Mouse (Mus musculus): ENCODE measurements around the gene Lrp5.
A peak's percentile ranks its signal among the peaks of the same experiment; 100 is the strongest.

Gene Lrp5

GRCm38 (mm10) chr19:3686215-3686894 lies at the start of gene Lrp5:
Lrp5 (minus strand) TSS chr19:3686564.
- DNase-seq (ENCODE audit: low spot score), result peak; percentile 30

DNA sequence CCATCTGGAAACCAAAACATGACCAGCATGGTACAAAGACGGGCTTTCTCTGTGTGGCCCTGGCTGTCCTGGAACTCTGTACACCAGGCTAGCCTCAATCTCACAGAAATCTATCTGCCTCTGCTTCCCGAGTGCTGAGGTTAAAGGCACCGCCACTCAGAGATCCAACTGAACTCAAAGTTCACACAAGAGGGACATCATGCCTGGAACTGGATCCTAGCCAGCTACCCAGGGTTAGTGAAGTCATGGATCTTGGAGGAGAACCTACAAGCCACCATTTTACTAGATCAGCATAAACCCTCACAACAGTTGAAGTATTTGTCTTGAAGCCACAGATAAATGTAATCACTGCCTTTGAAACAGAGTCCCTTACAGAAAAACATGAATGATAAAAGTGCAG lies 49.6 kb upstream of the Lrp5 start:
- no peak for DNase-seq (ENCODE audit: low spot score)

DNA sequence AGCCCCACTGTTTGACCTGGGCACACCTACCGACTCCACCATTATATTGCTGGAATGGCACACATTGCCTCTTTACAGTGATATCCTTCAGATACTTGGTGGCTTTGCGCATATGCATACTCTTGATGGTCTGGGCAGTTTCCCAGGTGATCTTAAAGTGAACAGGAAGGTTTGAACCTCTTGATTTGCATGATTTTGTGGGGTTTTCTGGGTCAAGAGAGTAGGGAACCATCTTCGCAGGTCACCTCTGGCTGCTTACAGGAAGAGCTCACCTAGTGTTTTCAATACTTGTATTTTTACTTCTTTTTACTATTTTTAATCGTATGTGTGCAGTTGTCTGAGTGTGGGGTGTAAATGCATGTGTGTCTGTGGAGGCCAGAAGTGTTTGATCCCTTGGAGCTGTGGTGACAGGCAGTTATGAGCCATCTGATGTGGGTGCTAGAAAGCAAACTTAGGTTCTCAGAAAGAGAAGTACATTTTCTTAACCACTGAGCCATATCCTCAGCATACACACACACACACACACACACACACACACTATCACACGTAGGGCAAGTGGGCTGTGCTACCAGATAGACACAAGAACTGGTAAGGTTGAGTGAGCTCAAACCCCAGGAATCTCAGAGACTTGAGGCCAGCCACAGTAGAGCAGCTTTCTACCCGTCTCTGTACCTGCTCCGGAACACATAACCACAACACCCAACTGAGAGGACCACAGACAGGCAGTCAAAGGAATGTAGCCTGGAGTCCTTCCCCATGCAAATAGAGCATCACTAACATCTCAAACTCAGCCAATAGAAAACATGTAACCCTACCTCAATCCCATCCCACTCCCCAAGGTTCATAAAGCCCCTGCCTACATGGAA lies 44.6 kb upstream of the Lrp5 start:
- DNase-seq (ENCODE audit: low spot score), result no peak

GRCm38 (mm10) chr19:3728901-3729300 lies 42.5 kb upstream of the Lrp5 start:
- no peak for DNase-seq (ENCODE audit: low spot score)

- peak; percentile 52 for DNase-seq (ENCODE audit: low spot score)
Measured at GRCm38 (mm10) chr19:3724779-3725178, 38.4 kb upstream of the Lrp5 start.

DNA sequence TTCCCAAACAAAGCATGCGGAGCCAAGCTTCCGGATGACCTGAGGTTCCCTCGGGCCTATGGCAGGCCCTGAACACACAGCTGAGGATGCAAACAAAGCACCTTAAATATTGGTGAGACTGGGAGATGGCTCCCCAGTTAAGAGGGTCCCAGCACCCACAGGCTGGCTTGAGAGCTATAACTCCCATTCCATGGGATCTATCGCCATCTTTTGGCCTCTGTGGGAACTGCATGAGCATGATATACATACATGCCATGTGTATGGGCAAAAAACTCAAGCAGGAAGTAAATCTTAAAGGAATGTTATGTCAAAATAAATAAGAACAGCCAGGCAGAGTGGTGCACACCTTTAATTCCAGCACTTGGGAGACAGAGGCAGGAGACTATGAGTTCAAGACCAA lies 37.5 kb upstream of the Lrp5 start:
- no peak for DNase-seq (ENCODE audit: low spot score)

DNA sequence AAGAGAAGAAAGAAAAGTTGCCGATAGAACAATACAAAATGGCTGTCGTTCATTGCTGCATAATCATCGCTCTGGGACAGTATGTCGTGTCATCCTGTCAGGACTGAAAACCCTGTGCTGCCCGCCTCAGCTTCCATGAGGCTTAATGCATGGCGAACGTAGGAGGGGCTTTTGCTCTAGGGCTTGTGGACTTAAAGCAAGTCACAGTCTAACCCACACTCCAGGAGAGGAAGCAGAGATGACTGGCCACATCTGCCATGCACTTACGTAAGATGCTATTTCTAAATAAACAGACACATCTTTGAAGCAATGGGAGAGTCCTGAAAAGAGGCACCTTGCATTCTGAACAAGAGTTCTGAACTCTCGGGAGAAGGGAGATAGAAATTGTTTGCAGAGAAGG lies 36.8 kb upstream of the Lrp5 start:
- no peak for DNase-seq (ENCODE audit: low spot score)

DNA sequence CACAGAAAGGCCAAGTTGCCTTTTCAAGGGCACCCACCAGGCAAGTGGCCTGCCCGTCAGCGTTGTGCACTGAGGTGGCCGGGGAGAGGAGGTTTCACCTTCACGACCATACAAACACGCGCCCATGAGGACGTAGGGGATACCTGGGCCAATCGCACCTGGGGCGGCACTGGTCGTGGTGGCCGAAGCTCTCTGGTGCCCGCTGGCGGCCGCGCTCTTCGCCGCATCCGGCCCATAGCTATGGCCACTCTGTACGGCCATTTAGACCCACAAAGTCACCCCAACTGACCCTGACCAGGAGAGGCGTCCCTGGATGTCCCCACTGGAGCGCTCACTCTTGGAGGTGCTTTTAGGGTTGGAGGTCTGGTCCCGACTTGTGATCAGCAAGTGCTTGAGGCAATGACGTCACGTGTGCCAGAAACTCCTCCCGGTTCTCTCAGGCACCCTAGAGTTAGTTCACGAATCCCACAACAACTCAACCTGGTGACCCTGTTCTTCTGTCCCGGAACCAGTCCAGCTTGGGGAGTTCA lies 33.1 kb upstream of the Lrp5 start:
- DNase-seq (ENCODE audit: low spot score), result no peak

GRCm38 (mm10) chr19:3718481-3719361 lies 32.4 kb upstream of the Lrp5 start:
- DNase-seq (ENCODE audit: low spot score), result no peak

GRCm38 (mm10) chr19:3714381-3714780 lies 28.0 kb upstream of the Lrp5 start:
- DNase-seq (ENCODE audit: low spot score), result no peak

DNA sequence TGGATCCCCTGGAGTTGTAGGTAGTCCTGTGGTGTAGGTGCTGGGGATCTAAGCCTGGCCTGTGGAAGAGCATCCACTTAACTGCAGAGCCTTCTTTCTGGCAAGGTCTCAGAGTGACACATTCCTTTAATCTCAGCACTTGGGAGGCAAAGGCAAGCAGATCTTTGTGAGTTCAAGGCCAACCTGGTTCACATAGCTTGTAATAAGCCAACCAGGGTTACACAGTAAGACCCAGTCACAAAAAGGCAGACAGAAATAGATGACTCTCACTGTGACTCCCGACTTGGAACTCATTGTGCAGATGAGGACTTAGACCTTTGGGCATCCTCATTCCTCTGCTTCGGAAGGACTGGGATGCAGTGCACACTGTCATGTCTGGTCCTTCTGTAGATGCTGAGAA lies 24.1 kb upstream of the Lrp5 start:
- DNase-seq (ENCODE audit: low spot score), result no peak

DNA sequence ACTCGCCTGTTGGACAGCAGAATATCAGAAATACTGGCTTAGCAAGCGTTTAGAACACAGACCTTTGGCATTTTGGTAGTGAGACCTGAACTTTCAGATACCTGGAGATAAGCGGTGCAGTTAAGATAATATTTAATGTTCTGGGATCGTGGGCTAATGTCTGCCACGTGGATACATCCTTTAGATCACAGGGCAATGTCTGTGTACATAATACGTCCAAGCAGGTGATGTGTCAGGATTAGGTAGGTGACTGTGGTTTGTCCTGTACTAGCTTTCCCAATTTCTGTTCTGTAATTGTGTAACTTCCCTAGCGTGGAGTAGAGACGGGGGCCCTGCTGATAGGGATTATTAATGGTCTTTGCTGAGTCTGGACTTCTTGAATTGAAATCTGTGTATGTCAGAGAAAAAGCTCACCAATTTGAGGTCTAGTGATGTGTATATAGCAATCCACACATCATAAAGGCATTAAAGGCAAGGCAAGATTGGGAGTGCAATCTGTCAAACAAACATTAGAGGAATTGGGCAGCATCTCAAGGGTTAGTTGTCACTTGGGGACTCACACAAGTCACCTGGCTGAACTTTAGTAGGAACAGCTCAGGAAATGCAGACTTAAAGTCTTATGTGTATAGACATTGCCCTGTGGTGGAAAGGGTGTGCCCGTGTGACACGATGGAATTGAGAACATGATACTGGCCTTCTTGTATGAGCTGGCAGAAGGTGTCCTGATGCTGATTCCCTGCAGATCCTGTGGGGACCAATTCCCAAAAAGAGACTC lies 22.8 kb upstream of the Lrp5 start:
- DNase-seq (ENCODE audit: low spot score), result no peak

DNA sequence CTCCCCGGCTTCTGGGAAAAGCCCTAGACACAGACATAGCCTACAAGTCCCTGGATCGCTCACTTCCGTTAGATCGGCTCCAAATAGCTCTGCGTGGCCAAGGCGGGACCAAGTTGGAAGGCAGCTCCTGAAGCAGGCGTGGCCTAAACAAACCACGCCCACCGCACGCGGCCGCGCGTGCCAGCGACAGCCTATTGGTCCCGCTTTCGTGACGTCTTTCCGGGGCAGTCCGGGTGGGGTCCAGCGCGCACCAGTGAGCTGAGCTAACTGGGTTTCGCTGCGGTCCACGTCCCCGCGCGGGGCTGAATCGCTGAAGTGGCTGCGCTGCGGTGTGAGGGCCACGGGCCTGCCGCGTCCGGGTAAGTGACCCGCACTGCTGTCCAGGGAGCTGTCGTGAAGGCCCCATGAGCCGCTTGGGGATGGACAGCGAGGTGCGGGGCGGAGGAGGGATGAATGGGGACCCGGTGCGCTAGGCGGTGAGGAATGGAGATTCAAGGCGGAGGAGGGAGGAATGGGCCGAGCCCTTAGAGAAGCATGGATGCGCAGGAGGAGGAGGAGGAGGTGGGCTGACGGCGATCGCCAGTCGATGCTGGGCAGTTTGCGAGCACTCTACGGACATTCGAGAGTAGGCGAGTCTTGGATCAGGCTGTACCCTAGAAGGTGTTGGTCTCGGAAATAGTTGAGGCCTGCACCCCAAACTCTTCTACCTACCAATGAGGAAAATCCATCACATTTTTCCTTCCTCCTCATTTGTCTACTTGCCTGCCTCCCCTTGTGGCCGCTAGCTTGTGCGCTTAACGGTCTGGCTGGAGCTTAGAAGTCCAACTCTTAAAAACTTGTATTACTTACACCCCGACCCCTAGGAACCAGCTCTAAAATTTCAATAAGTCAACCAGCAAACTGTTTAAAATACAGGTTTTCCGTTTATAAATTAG lies 22.0 kb upstream of the Lrp5 start, which contains the start of gene 1810055G02Rik:
1810055G02Rik (plus strand) TSS at position 216 of the 935 bp plus-strand sequence.
- peak; percentile 93 for DNase-seq (ENCODE audit: low spot score)

DNA sequence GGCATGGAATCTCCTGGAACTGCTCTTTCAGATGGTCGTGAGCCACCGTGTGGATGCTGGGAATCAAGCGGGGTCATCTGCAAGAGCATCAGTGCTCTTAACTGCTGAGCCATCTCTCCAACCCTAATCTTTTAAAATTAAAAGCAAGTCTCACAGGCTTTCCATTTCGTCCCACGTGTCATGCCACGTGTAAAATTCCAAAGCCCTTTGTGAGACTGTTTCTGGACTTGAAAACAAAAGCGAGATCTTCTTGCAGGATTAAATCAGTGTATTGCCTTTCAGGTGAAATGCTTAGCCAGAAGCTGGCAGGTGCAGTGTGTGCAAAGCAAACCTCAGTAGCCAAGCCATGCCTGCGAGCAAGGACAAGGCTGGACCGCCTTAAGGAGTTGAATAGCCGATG lies 21.2 kb upstream of the Lrp5 start:
- peak; percentile 33 for DNase-seq (ENCODE audit: low spot score)

- no peak for DNase-seq (ENCODE audit: low spot score)
Measured at GRCm38 (mm10) chr19:3706258-3706657, 19.9 kb upstream of the Lrp5 start.

DNA sequence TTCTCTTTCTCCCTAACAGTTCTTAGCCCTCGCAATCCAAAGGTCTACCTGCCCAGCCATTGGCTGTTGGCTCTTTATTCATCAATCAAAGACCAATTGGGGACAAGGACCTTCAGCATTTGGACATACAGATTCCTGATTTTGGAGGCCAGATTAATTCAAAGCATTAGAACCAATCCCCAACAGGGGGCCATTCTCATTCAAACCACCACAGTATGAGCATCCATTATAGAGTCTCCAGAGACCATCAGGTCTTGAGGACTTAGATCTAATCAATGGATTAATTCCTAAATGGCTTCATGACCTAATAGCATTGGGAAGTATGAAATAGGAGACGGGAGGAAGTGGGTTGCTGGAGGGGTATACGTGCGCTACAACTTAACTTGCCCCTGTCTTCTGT lies 16.1 kb upstream of the Lrp5 start:
- DNase-seq (ENCODE audit: low spot score), result no peak

GRCm38 (mm10) chr19:3699508-3700438 lies 13.4 kb upstream of the Lrp5 start:
- peak; percentile 65 for DNase-seq (ENCODE audit: low spot score)

DNA sequence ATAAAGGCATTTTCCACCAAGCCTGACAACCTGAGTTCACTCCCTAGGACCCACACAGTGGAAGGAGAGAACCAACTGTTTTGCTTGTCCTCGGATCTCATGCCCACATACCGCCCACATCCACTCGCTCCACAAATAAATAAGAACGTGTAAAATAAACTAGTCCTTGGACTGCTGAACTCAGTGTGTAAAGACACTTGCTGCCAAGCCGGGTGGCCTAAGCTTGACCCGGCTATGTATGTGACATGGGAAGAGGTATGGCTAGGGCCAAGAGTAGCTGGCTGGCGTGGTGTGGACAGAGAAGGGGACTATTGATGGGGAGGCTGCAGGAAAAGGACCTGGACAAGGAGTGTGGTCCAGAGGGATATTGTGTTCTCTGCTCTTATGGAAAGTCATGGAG lies 11.7 kb upstream of the Lrp5 start:
- DNase-seq (ENCODE audit: low spot score), result no peak

GRCm38 (mm10) chr19:3695976-3696375 lies 9.6 kb upstream of the Lrp5 start:
- no peak for DNase-seq (ENCODE audit: low spot score)
